ENCODE assay signal across 7 mouse cellular contexts in the genomic region with DNA sequence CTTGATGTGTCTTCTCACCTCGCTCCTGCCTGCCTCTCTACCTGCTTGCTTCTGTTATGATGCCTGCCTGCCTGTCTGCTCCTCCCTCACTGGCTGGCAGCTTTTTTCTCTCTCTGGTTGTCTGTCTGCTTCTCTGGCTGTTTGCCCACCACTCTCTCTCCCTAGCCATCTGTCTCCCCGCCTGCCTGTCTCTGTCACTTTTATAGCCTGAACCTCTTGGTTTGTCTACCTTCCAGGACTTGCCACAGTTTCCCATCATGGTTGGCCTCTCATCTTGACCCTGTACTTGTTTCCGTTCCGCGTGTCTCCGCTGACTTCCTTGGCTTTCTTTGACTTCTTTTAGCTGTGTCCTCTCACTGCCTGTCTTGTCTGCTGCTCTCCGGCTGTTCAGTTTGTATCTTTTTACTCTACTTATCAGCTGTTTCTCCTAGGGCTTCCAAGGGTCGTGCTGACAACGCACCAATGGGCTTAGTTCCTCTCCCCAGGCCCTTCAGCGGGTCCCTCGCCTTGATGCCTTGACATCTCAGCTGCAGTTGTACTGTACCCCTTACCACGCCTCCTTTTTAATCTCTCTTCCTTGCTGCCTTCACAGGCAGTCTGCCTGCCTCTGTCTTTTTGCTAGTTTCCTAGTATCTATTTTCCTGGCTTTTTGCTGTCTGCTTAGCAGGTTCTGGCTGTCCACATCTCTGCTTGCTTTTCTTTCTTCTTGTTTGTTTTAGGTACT. TPM values are rescaled to one million over a fixed set of nuclear protein-coding genes. Genes with fewer than 3 reads are reported as not detected.
DNase-seq lines count a peak whose midpoint lies in the region; ATAC-seq lines count a peak whose summit lies in the region.

No protein-coding gene starts in this region.

- ATAC-seq in neural tube, embryonic 14.5 days (ENCODE audit: low read depth) = no peak

- H3K4me1 ChIP-seq in embryonic facial prominence, embryonic 10.5 days = peaks cover 46% of the 10 kb centered on the region
- H3K4me1 ChIP-seq in neural tube, embryonic 14.5 days (ENCODE audit: control insufficient read depth, insufficient read depth, low read length) = peaks cover 34% of the 10 kb centered on the region

- H3K9ac ChIP-seq in neural tube, embryonic 14.5 days (replicated peaks; ENCODE audit: low read depth, low read length) = no peak overlapping the region

- intact Hi-C loops in left cerebral cortex, postnatal 36 days (cut with DNase I) = no loop called here
- intact Hi-C loops in gastrocnemius, postnatal 14 days (cut with DNase I; ENCODE audit: low total_unique reads) = loop anchor here (5.0 kb wide), 1 partner anchor 35 kb away; no protein-coding TSS in a partner anchor

- DNase-seq in thymus, postnatal 25 days = peak; percentile 24
- DNase-seq in thymus, postnatal 10 days (ENCODE audit: low spot score in 2 of 2) = no peak
- no peak for DNase-seq in embryonic facial prominence, embryonic 10.5 days (ENCODE audit: low spot score)
- peak; percentile 69 for DNase-seq in induced T-regulatory cell, adult 2 months (ENCODE audit: low read depth)
- DNase-seq in left cerebral cortex, postnatal 36 days (ENCODE audit: low spot score in 2 of 2) = peak; percentile 53 to 61
- no peak for DNase-seq in gastrocnemius, postnatal 14 days

- H3K27me3 ChIP-seq in embryonic facial prominence, embryonic 10.5 days (replicated peaks; ENCODE audit: low read depth, poor library complexity, severe bottlenecking) = no peaks in the 10 kb centered on the region
- no peaks in the 10 kb centered on the region for H3K27me3 ChIP-seq in neural tube, embryonic 14.5 days (ENCODE audit: control insufficient read depth, insufficient read depth, low read length)

- H3K9me3 ChIP-seq in embryonic facial prominence, embryonic 10.5 days = no peaks in the 10 kb centered on the region
- no peaks in the 10 kb centered on the region for H3K9me3 ChIP-seq in neural tube, embryonic 14.5 days (ENCODE audit: control insufficient read depth, low read length)

- H3K27ac ChIP-seq in embryonic facial prominence, embryonic 10.5 days (replicated peaks) = peak overlapping the region; percentile 75
- peak overlapping the region; percentile 64 for H3K27ac ChIP-seq in neural tube, embryonic 14.5 days (ENCODE audit: low read depth, low read length)

- peak overlapping the region; percentile 97; the same call in 1 of the 2 replicates for H3K4me3 ChIP-seq in embryonic facial prominence, embryonic 10.5 days
- no peak overlapping the region for H3K4me3 ChIP-seq in neural tube, embryonic 14.5 days (ENCODE audit: low read depth, low read length)

- 64% methylated on average over 12 of the region's 12 CpGs for WGBS in embryonic facial prominence, embryonic 10.5 days
- WGBS in neural tube, embryonic 14.5 days = 24% methylated on average over 12 of the region's 12 CpGs

- H3K36me3 ChIP-seq in embryonic facial prominence, embryonic 10.5 days (replicated peaks) = peaks cover 42% of the 10 kb centered on the region
- 0 out of 2 replicates have a peak, but pooled peaks cover 3% of the 10 kb centered on the region for H3K36me3 ChIP-seq in neural tube, embryonic 14.5 days (ENCODE audit: control insufficient read depth, insufficient read depth, low read length)

- peak overlapping the region; percentile 34; the same call in 1 of the 2 replicates for H3K4me2 ChIP-seq in neural tube, embryonic 14.5 days (ENCODE audit: low read depth, low read length)

RNA-seq across cellular contexts. Expression of a gene that starts 3.0 kb away (rescaled TPM):
- polyA plus RNA-seq in embryonic facial prominence, embryonic 10.5 days (2016; fragmentation: Nextera tagmentation; extraction: Ambion mirVana) = 46.2 and 55.9 TPM in 2 replicates
- total RNA-seq in left cerebral cortex, postnatal 36 days (2021) = 100 to 1,000 TPM; 421 to 443 TPM
- polyA plus RNA-seq in neural tube, embryonic 14.5 days (2014; fragmentation: Nextera tagmentation; extraction: Ambion mirVana) = 86.0 and 89.6 TPM in 2 replicates
- 10 to 100 TPM; 25.5 to 28.7 TPM for total RNA-seq in gastrocnemius, postnatal 14 days (2021)

RNA-seq across cellular contexts. Expression of a gene that starts 23.1 kb away (rescaled TPM):
- 136 and 137 TPM in 2 replicates for polyA plus RNA-seq in embryonic facial prominence, embryonic 10.5 days (2016; fragmentation: Nextera tagmentation; extraction: Ambion mirVana)
- total RNA-seq in left cerebral cortex, postnatal 36 days (2021) = 100 to 1,000 TPM in 1 of 2 experiments, 10 to 100 TPM in 1; 97.9 to 108 TPM
- polyA plus RNA-seq in neural tube, embryonic 14.5 days (2014; fragmentation: Nextera tagmentation; extraction: Ambion mirVana) = 112 and 132 TPM in 2 replicates
- 10 to 100 TPM; 79.5 to 87.9 TPM for total RNA-seq in gastrocnemius, postnatal 14 days (2021)

RNA-seq across cellular contexts. Expression of a gene that starts 23.2 kb away (rescaled TPM):
- polyA plus RNA-seq in embryonic facial prominence, embryonic 10.5 days (2016; fragmentation: Nextera tagmentation; extraction: Ambion mirVana) = 49.3 and 50.2 TPM in 2 replicates
- total RNA-seq in left cerebral cortex, postnatal 36 days (2021) = 10 to 100 TPM; 36.4 to 43.1 TPM
- 21.3 and 29.9 TPM in 2 replicates for polyA plus RNA-seq in neural tube, embryonic 14.5 days (2014; fragmentation: Nextera tagmentation; extraction: Ambion mirVana)
- total RNA-seq in gastrocnemius, postnatal 14 days (2021) = 10 to 100 TPM; 19.0 to 20.7 TPM

RNA-seq across cellular contexts. Expression of a gene that starts 25.8 kb away (rescaled TPM):
- 19.8 and 23.1 TPM in 2 replicates for polyA plus RNA-seq in embryonic facial prominence, embryonic 10.5 days (2016; fragmentation: Nextera tagmentation; extraction: Ambion mirVana)
- 1 to 10 TPM; 2.9 to 4.7 TPM for total RNA-seq in left cerebral cortex, postnatal 36 days (2021)
- polyA plus RNA-seq in neural tube, embryonic 14.5 days (2014; fragmentation: Nextera tagmentation; extraction: Ambion mirVana) = 2.3 and 5.3 TPM in 2 replicates
- 10 to 100 TPM; 12.8 to 15.2 TPM for total RNA-seq in gastrocnemius, postnatal 14 days (2021)

RNA-seq across cellular contexts. Expression of a gene that starts 32.0 kb away (rescaled TPM):
- 18.7 and 18.8 TPM in 2 replicates for polyA plus RNA-seq in embryonic facial prominence, embryonic 10.5 days (2016; fragmentation: Nextera tagmentation; extraction: Ambion mirVana)
- total RNA-seq in left cerebral cortex, postnatal 36 days (2021) = 100 to 1,000 TPM; 150 to 171 TPM
- polyA plus RNA-seq in neural tube, embryonic 14.5 days (2014; fragmentation: Nextera tagmentation; extraction: Ambion mirVana) = 213 and 260 TPM in 2 replicates
- total RNA-seq in gastrocnemius, postnatal 14 days (2021) = under 1 TPM; 0.35 to 0.68 TPM

Comparison
In these comparisons a context has a peak if more than half of its experiments do, and no peak if none do; other contexts are left out.
1. DNase-seq: peak in thymus, postnatal 25 days (single experiment), induced T-regulatory cell, adult 2 months (single experiment) and left cerebral cortex, postnatal 36 days (2 of 2); none in thymus, postnatal 10 days (0 of 2), embryonic facial prominence, embryonic 10.5 days (single experiment) and gastrocnemius, postnatal 14 days (single experiment).
2. RNA of a gene that starts 3.0 kb away (total RNA-seq): 421 to 443 TPM in left cerebral cortex, postnatal 36 days; 25.5 to 28.7 TPM in gastrocnemius, postnatal 14 days; every median in the first group is over 10 times any median in the second.